Mouse (Mus musculus) neural tube, embryonic 14.5 days (tissue): ENCODE results near the gene Trmt112. TPM values are rescaled to one million over a fixed set of nuclear protein-coding genes. Genes with fewer than 3 reads are reported as not detected.
A peak's percentile ranks its signal among the peaks of the same experiment; 100 is the strongest.

Experiments
- ATAC-seq: fragments of 200-750 bp; cut with Nextera tagmentation; 2 replicates; pipeline ENCODE4 v1.8.0; 2017; ENCODE audit warnings: low read depth, mild to moderate bottlenecking, moderate TSS enrichment, moderate library complexity
- H3K27ac ChIP-seq: fragments of 300-500 bp; sonication (generic); 2 replicates; pipeline ENCODE4 v1.5.1; 2014; ENCODE audit warnings: low read depth, mild to moderate bottlenecking, control low read depth, low read length, moderate library complexity, mixed read lengths
- H3K27me3 ChIP-seq: fragments of 300-500 bp; sonication (generic); 2 replicates; pipeline ENCODE4 v1.6.1; 2014; ENCODE audit warnings: low read length; ENCODE audit not compliant: control insufficient read depth, insufficient read depth
- H3K36me3 ChIP-seq: fragments of 300-500 bp; sonication (generic); 2 replicates; pipeline ENCODE4 v1.6.1; 2014; ENCODE audit warnings: low read length, mixed read lengths; ENCODE audit not compliant: control insufficient read depth, insufficient read depth
- H3K4me1 ChIP-seq: fragments of 300-500 bp; sonication (generic); 2 replicates; pipeline ENCODE4 v1.6.1; 2014; ENCODE audit warnings: low read length; ENCODE audit not compliant: control insufficient read depth, insufficient read depth
- H3K4me2 ChIP-seq: fragments of 300-500 bp; sonication (generic); 2 replicates; pipeline ENCODE4 v1.6.1; 2014; ENCODE audit warnings: mild to moderate bottlenecking, low read depth, low read length, control low read depth
- H3K4me3 ChIP-seq: fragments of 300-500 bp; sonication (generic); 2 replicates; pipeline ENCODE4 v1.5.1; 2014; ENCODE audit warnings: low read depth, low read length, control low read depth, mixed read lengths
- H3K9ac ChIP-seq: fragments of 300-500 bp; sonication (generic); replicated peaks from 2 replicates; pipeline ENCODE4 v1.6.1; 2014; ENCODE audit warnings: low read depth, mild to moderate bottlenecking, control low read depth, low read length, mixed read lengths
- H3K9me3 ChIP-seq: fragments of 300-500 bp; sonication (generic); 2 replicates; pipeline ENCODE4 v1.6.1; 2016; ENCODE audit warnings: low read length; ENCODE audit not compliant: control insufficient read depth
- WGBS: fragments of 180-500 bp; shearing (Covaris S2); extraction: QIAGEN DNeasy Blood & Tissue Kit; methylation state at CpG from one replicate; pipeline ENCODE4 v1.1.7; 2014; 5-methylcytosine and 5-hydroxymethylcytosine counted together
- polyA plus RNA-seq: library from polyadenylated mRNA; unstranded; fragments of >200 nt; fragmentation: Nextera tagmentation; extraction: Ambion mirVana; gene quantifications from 2 replicates; pipeline ENCODE4 v1.2.1, GENCODE M21; 2014

Trmt112 gene
- polyA plus RNA-seq, 1 experiment from 2014 or later = 104 TPM

DNA sequence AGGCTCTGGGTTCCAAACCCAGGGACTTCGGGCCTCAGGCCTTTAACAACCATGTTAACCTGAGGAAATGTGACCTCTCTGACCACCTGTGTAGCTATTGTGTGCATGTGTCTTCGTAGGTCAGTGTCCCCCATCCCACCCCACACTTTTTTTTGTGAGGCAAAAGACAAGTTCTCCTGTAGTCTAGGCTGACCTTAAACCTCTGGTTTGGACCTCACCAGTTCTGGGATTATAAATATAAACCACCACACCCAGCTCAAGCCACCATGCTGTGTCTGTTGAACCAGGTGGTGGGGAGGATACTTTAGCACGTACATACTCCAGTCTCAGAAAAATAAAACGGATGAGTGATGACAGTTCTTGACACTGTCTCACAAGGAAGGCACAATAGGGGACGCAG lies 40.5 kb downstream of the Trmt112 start:
- 42% methylated on average over 5 of the region's 5 CpGs for WGBS
- H3K9me3 ChIP-seq = no peaks in the 10 kb centered on the region
- peak overlapping the region; percentile 97 for H3K4me2 ChIP-seq
- H3K36me3 ChIP-seq = no peaks in the 10 kb centered on the region
- H3K27ac ChIP-seq = peak overlapping the region; percentile 88; the same call in 1 of the 2 replicates
- H3K27me3 ChIP-seq = no peaks in the 10 kb centered on the region
- peak overlapping the region; percentile 43 for H3K4me3 ChIP-seq
- peak overlapping the region; percentile 72 for H3K9ac ChIP-seq
- peaks cover 10% of the 10 kb centered on the region; the same call in 1 of the 2 replicates for H3K4me1 ChIP-seq
- ATAC-seq = no peak

DNA sequence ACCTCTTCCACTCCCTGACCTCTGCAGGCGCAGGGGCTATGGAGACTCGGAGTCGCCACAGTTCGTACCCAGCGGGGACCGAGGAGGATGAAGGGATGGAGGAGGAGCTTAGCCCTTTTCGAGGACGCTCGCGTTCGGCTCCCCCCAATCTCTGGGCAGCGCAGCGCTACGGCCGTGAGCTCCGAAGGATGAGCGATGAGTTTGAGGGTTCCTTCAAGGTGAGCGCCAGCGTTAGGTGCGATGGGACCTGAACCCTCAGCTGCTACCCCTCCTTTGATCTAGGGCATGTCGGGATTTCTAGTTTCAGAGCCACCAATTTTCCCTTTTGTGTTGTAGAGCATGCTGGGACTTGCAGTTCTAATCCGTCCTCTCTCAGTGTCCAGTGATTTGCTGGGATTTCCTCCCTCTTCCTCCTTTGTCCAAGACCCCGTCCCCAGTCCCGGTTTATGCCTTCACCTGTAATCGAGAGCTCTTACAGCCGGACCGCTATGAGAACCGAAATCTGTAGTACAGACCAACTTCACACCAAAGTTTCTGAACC lies 41.2 kb downstream of the Trmt112 start:
- peak; percentile 44 for ATAC-seq
- Histone ChIP-seq H3K27ac (peak overlapping the region; percentile 88), H3K4me2 (peak overlapping the region; percentile 97), H3K27me3 (no peaks in the 10 kb centered on the region), H3K4me3 (peak overlapping the region; percentile 43), H3K4me1 (peaks cover 10% of the 10 kb centered on the region; the same call in 1 of the 2 replicates), H3K9ac (peak overlapping the region; percentile 72), H3K36me3 (peaks cover 4% of the 10 kb centered on the region; the same call in 1 of the 2 replicates), H3K9me3 (no peaks in the 10 kb centered on the region)
- under 1% methylated on average over 28 of the region's 28 CpGs for WGBS

DNA sequence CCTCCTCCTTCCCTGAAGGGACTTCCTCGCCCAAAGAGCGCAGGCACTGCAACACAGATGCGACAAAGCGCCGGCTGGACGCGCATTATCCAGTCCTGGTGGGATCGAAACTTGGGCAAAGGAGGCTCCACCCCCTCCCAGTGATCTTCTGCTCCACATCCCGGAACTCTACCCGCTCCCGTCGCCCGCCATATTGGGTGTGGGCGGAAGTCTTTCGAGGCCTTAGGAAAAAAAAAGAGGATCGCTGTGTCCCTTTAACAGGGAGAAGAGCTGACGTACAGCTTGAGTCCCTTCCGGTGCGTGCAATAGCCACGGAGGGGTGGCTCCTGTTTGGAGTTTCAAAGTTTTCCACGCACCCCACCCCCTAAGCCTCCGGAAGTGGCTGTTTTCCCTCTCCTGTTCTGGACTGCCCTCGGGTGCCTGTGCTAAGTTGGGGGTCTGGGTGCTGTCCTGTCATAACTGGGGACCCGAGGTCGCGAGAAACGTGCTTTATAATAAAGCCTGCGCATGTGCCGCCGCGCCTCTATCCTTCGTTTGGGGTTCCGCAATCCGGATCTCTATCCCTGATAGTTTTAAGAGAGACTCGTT lies 42.0 kb downstream of the Trmt112 start:
- peaks cover 10% of the 10 kb centered on the region; the same call in 1 of the 2 replicates for H3K4me1 ChIP-seq
- peak overlapping the region; percentile 97 for H3K4me2 ChIP-seq
- peaks cover 8% of the 10 kb centered on the region; the same call in 1 of the 2 replicates for H3K36me3 ChIP-seq
- WGBS = under 1% methylated on average over 35 of the region's 35 CpGs
- H3K9me3 ChIP-seq = no peaks in the 10 kb centered on the region
- H3K9ac ChIP-seq = peak overlapping the region; percentile 72
- peak overlapping the region; percentile 43 for H3K4me3 ChIP-seq
- H3K27ac ChIP-seq = peak overlapping the region; percentile 88
- ATAC-seq = peak; percentile 85
- no peaks in the 10 kb centered on the region for H3K27me3 ChIP-seq

GRCm38 (mm10) chr19:6951994-6952711 lies 42.7 kb downstream of the Trmt112 start:
- Histone ChIP-seq H3K27ac (peak overlapping the region; percentile 88), H3K4me3 (peak overlapping the region; percentile 43), H3K27me3 (no peaks in the 10 kb centered on the region), H3K9ac (peak overlapping the region; percentile 72), H3K4me2 (peak overlapping the region; percentile 97), H3K36me3 (peaks cover 8% of the 10 kb centered on the region; the same call in 1 of the 2 replicates), H3K9me3 (no peaks in the 10 kb centered on the region), H3K4me1 (peaks cover 10% of the 10 kb centered on the region; the same call in 1 of the 2 replicates)
- peak; percentile 54 for ATAC-seq
- 3% methylated on average over 31 of the region's 31 CpGs for WGBS

DNA sequence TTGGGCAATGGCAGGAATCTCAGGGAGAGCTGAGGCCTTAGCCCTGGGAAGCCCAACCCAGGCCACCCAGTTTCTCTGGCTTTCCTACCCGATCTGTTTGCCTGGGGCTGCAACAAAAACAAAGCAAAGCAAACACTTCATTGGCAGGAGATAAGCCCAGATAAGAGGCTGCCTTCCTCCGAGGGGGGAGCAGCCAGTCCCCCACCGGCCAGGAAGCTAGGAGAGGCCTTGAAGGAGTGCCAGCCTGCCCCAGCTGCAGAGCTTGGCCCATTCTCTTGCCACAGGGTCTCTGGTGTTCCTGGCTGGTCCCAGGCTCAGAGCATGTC lies 43.2 kb downstream of the Trmt112 start:
- Histone ChIP-seq H3K36me3 (peaks cover 8% of the 10 kb centered on the region; the same call in 1 of the 2 replicates), H3K4me1 (peaks cover 10% of the 10 kb centered on the region; the same call in 1 of the 2 replicates), H3K4me2 (peak overlapping the region; percentile 97; the same call in 1 of the 2 replicates), H3K27ac (no peak overlapping the region), H3K4me3 (peak overlapping the region; percentile 43; the same call in 1 of the 2 replicates), H3K9me3 (no peaks in the 10 kb centered on the region), H3K27me3 (no peaks in the 10 kb centered on the region), H3K9ac (no peak overlapping the region)
- WGBS = 54% methylated on average over 3 of the region's 3 CpGs
- no peak for ATAC-seq

DNA sequence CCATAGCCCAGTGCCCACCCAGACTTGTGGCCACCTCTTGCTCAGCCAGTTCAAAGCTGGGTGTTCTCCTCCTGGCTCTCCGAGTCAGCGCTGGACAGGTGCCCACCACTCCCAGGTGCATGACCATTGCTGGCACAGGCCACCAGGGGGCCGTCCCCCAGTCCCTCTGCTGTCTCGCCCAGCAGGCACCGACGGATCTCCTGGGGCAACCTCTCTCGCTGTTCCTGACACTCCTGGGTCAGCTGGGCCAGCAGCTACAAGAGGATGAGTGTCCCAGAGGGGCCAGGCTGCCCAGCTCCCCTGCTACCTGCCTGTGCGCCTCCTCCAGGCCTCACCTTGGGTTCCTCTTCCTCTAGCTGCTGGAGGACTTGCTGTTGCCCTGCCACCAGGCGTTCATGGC lies 44.5 kb downstream of the Trmt112 start:
- no peak overlapping the region for H3K27ac ChIP-seq
- no peak overlapping the region for H3K4me2 ChIP-seq
- H3K36me3 ChIP-seq = peaks cover 8% of the 10 kb centered on the region; the same call in 1 of the 2 replicates
- H3K4me3 ChIP-seq = no peak overlapping the region
- H3K9me3 ChIP-seq = no peaks in the 10 kb centered on the region
- H3K27me3 ChIP-seq = no peaks in the 10 kb centered on the region
- no peak for ATAC-seq
- no peak overlapping the region for H3K9ac ChIP-seq
- peaks cover 10% of the 10 kb centered on the region; the same call in 1 of the 2 replicates for H3K4me1 ChIP-seq
- 57% methylated on average over 9 of the region's 9 CpGs for WGBS

DNA sequence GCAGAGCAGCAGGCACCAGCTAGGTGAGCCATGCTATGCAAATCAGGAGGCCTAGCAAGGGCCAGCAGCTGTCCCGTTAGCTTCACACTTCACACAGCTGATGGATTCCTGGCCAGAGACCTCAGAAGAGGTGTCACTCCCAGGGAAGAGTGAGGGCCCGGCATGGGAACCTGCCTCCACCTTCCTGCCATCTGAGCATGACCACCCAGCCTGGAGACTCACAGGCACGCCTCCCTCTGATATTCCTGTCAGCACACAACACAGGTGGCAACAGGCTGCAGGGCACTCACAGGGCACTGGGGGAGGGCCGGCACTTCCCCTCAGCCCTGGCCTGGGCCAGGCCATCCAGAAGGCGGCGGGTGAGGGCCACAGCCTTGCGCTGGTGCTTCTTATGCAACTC lies 45.9 kb downstream of the Trmt112 start:
- Histone ChIP-seq H3K27me3 (no peaks in the 10 kb centered on the region), H3K9me3 (no peaks in the 10 kb centered on the region), H3K9ac (no peak overlapping the region), H3K4me3 (no peak overlapping the region), H3K4me2 (no peak overlapping the region), H3K36me3 (peaks cover 8% of the 10 kb centered on the region; the same call in 1 of the 2 replicates), H3K4me1 (peaks cover 3% of the 10 kb centered on the region; the same call in 1 of the 2 replicates), H3K27ac (no peak overlapping the region)
- 84% methylated on average over 7 of the region's 7 CpGs for WGBS
- ATAC-seq = no peak

GRCm38 (mm10) chr19:6956461-6956860 lies 47.0 kb downstream of the Trmt112 start:
- H3K27ac ChIP-seq = no peak overlapping the region
- H3K27me3 ChIP-seq = no peaks in the 10 kb centered on the region
- no peak overlapping the region for H3K9ac ChIP-seq
- no peak overlapping the region for H3K4me2 ChIP-seq
- peaks cover 3% of the 10 kb centered on the region; the same call in 1 of the 2 replicates for H3K4me1 ChIP-seq
- peaks cover 8% of the 10 kb centered on the region; the same call in 1 of the 2 replicates for H3K36me3 ChIP-seq
- WGBS = 79% methylated on average over 10 of the region's 10 CpGs
- no peak overlapping the region for H3K4me3 ChIP-seq
- H3K9me3 ChIP-seq = no peaks in the 10 kb centered on the region
- no peak for ATAC-seq
